Mouse (Mus musculus): ENCODE measurements around the gene Frem2. TPM values are rescaled to one million over a fixed set of nuclear protein-coding genes. Genes with fewer than 3 reads are reported as not detected.
A peak's percentile ranks its signal among the peaks of the same experiment; 100 is the strongest.

Gene Frem2
- polyA plus RNA-seq, 1 experiment from 2014 or later = 4.0 TPM

DNA sequence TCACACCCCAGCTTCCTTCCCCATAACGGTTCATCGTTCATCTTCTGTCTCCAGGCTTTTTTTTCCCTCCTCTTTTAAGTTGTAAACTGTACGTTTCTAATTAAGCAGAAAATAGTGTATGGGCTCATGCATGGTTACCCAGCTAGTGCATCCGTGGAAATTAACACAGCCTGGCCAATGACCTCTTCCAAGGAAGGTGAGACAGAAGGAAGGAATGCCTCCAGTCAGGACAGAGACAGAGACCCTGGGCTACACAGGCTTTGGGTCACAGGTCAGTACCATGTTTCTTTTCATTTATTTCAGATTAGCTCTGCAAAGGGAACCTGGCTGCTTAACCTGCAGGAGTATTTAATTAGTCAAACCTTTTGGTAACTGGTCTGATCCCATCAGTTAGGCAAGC is 57.0 kb downstream of the Frem2 start:
- no peaks in the 10 kb centered on the region for H3K36me3 ChIP-seq (replicated peaks)
- DNase-seq (ENCODE audit: extremely low spot score, low spot score) = no peak
- H3K27ac ChIP-seq = no peak overlapping the region
- peaks cover under 1% of the 10 kb centered on the region; the same call in 1 of the 2 replicates for H3K9me3 ChIP-seq
- 55% methylated on average over 4 of the region's 4 CpGs for WGBS
- no peaks in the 10 kb centered on the region for H3K27me3 ChIP-seq (ENCODE audit: poor library complexity, severe bottlenecking)
- peaks cover 32% of the 10 kb centered on the region for H3K4me1 ChIP-seq
- no peak overlapping the region for H3K4me3 ChIP-seq

DNA sequence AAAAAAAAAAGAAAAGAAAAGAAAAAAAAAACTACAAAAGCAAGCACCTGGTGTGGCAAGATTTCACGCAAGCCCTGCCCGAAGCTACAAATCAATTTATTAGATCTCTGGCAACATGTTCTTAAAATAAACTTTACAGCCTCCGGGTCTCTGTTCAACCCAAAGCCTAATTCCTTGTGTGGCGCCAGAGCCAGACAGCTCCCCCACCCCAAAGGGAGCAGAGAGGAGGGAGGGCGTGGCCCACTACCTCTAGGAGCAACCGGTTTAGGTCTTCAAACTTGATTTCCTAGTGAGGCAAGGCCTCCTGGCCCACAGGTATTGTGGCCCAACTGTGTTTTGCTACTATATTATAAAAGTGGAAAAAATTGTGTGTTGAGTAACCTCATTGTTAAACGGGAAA is 57.8 kb downstream of the Frem2 start:
- Histone ChIP-seq H3K9me3 (no peaks in the 10 kb centered on the region), H3K27ac (no peak overlapping the region), H3K27me3 (ENCODE audit: poor library complexity, severe bottlenecking) (no peaks in the 10 kb centered on the region), H3K4me3 (no peak overlapping the region), H3K4me1 (peaks cover 32% of the 10 kb centered on the region), H3K36me3 (replicated peaks) (no peaks in the 10 kb centered on the region)
- DNase-seq (ENCODE audit: extremely low spot score, low spot score) = no peak
- 35% methylated on average over 7 of the region's 7 CpGs for WGBS

GRCm38 (mm10) chr3:53598153-53598800 is 58.9 kb downstream of the Frem2 start:
- H3K27ac ChIP-seq = peak overlapping the region; percentile 53; the same call in 1 of the 2 replicates
- 4% methylated on average over 9 of the region's 9 CpGs for WGBS
- H3K4me1 ChIP-seq = peaks cover 37% of the 10 kb centered on the region
- no peaks in the 10 kb centered on the region for H3K36me3 ChIP-seq (replicated peaks)
- no peaks in the 10 kb centered on the region for H3K9me3 ChIP-seq
- no peak overlapping the region for H3K4me3 ChIP-seq
- no peak for DNase-seq (ENCODE audit: extremely low spot score, low spot score)
- H3K27me3 ChIP-seq (ENCODE audit: poor library complexity, severe bottlenecking) = no peaks in the 10 kb centered on the region

GRCm38 (mm10) chr3:53594471-53594870 is 62.7 kb downstream of the Frem2 start:
- no peaks in the 10 kb centered on the region for H3K9me3 ChIP-seq
- no peaks in the 10 kb centered on the region for H3K36me3 ChIP-seq (replicated peaks)
- H3K27ac ChIP-seq = no peak overlapping the region
- WGBS = 70% methylated on average over 4 of the region's 4 CpGs
- H3K4me1 ChIP-seq = peaks cover 44% of the 10 kb centered on the region
- peaks cover 13% of the 10 kb centered on the region for H3K27me3 ChIP-seq (ENCODE audit: poor library complexity, severe bottlenecking)
- no peak overlapping the region for H3K4me3 ChIP-seq
- DNase-seq (ENCODE audit: extremely low spot score, low spot score) = no peak

GRCm38 (mm10) chr3:53593718-53594117 is 63.4 kb downstream of the Frem2 start:
- H3K36me3 ChIP-seq (replicated peaks) = no peaks in the 10 kb centered on the region
- H3K9me3 ChIP-seq = no peaks in the 10 kb centered on the region
- H3K4me1 ChIP-seq = peaks cover 38% of the 10 kb centered on the region
- no peak overlapping the region for H3K4me3 ChIP-seq
- no peak overlapping the region for H3K27ac ChIP-seq
- DNase-seq (ENCODE audit: extremely low spot score, low spot score) = no peak
- WGBS = 10% methylated on average over 3 of the region's 3 CpGs
- H3K27me3 ChIP-seq (ENCODE audit: poor library complexity, severe bottlenecking) = peaks cover 13% of the 10 kb centered on the region

DNA sequence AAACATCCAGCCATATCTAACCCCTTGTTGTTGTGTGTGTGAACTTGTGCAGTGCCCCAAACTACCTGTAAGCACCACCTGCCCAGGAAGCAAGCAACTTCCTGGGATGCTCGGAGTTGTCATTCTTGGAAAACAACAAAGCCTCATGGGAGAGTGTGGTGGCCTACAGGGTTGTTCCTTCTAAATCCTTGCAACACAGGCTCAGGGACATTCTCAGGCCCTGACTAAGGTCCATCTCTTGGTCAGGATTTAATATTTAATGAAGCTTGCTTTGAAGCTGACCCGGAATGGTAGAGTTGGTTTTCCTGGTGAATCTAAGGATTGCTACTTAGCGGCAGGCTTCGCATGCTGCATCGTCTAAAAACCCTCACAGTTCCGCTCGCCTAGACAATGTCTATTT is 65.1 kb downstream of the Frem2 start:
- 89% methylated on average over 7 of the region's 7 CpGs for WGBS
- DNase-seq (ENCODE audit: extremely low spot score, low spot score) = no peak
- Histone ChIP-seq H3K27me3 (ENCODE audit: poor library complexity, severe bottlenecking) (peaks cover 23% of the 10 kb centered on the region), H3K4me3 (no peak overlapping the region), H3K9me3 (no peaks in the 10 kb centered on the region), H3K4me1 (peaks cover 29% of the 10 kb centered on the region), H3K27ac (no peak overlapping the region), H3K36me3 (replicated peaks) (no peaks in the 10 kb centered on the region)

DNA sequence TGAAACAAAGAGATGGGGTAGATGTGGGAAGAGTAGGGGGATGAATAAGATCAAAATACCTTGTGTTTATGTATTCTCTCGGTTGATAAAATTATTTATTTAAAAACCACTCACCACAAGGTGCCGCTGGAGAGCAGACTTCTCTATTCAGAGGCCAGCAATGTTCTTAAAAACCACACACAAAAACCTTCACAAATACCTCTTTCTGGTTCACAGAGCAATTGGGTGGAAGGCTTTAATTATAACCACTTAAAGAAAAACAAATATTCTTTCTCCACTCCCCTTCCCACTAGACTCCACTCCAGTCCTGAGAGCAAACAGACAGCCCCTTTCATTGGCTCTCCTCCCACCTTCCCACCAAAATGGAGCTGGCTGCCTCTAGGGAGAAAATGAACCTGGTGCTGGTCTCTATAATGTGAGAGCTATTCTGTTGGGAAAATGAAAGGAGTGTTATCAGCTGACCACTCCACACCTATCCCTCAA is 67.0 kb downstream of the Frem2 start:
- 1% methylated on average over 2 of the region's 2 CpGs for WGBS
- H3K9me3 ChIP-seq = no peaks in the 10 kb centered on the region
- no peak overlapping the region for H3K4me3 ChIP-seq
- DNase-seq (ENCODE audit: extremely low spot score, low spot score) = peak; percentile 51
- peaks cover 29% of the 10 kb centered on the region for H3K4me1 ChIP-seq
- peaks cover 23% of the 10 kb centered on the region for H3K27me3 ChIP-seq (ENCODE audit: poor library complexity, severe bottlenecking)
- peak overlapping the region; percentile 58; the same call in 1 of the 2 replicates for H3K27ac ChIP-seq
- H3K36me3 ChIP-seq (replicated peaks) = no peaks in the 10 kb centered on the region

DNA sequence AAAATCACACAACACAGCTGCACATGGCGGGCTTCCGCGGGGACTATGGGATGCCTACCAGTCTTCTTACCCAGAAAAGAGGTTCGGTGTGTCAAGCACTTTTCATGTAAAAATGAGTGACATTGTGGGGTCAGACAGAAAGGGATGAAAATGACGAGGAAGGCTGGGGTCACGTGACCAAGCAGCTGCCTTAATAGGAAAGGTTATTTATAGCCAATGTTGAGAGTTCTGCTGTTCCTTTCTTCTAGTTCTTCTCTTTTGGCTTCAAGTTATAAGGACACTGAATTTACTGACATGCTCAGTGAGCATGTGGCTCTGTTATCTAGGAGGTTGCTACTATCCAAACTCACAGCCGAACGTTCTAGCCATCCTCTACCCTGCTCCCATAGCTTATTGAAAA is 73.9 kb downstream of the Frem2 start:
- Histone ChIP-seq H3K27ac (no peak overlapping the region), H3K36me3 (replicated peaks) (no peaks in the 10 kb centered on the region), H3K27me3 (ENCODE audit: poor library complexity, severe bottlenecking) (peaks cover 6% of the 10 kb centered on the region; the same call in 1 of the 2 replicates), H3K4me1 (peaks cover 16% of the 10 kb centered on the region), H3K9me3 (no peaks in the 10 kb centered on the region), H3K4me3 (no peak overlapping the region)
- no peak for DNase-seq (ENCODE audit: extremely low spot score, low spot score)
- WGBS = 90% methylated on average over 8 of the region's 8 CpGs

DNA sequence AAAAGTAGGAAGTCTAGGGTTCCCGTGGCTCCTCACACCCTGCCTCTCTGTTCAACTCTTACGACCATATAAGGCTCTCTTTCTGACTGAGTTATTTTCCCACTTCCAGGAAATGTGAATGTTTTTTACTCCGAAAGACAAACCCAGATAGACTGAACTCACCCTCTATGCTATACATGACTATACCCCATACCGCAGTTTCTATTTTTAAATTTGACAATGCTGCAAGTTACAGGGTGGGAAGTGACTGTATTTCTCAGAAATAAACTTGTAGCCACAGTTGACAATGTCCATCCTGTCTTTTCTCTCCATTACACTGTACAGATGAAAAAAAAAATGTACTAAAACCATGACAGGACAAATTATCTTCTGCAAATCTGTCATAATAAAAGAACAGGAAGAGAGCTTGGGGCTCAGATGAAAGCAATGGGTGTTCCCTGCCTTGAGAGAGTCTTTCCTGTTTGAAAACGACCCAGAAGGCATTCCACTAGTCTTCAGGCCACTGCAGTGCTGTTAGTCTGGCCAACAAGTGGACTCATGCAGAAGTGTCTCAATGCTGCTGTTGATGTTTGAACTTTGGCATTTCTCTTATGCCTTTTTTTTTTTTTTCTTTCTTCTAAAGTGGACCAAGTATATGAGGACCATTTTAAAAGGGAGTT is 76.4 kb downstream of the Frem2 start:
- WGBS = 83% methylated on average over 5 of the region's 5 CpGs
- H3K27ac ChIP-seq = no peak overlapping the region
- H3K36me3 ChIP-seq (replicated peaks) = no peaks in the 10 kb centered on the region
- no peak for DNase-seq (ENCODE audit: extremely low spot score, low spot score)
- H3K4me1 ChIP-seq = peaks cover 23% of the 10 kb centered on the region
- no peak overlapping the region for H3K4me3 ChIP-seq
- no peaks in the 10 kb centered on the region for H3K9me3 ChIP-seq
- H3K27me3 ChIP-seq (ENCODE audit: poor library complexity, severe bottlenecking) = no peaks in the 10 kb centered on the region

- H3K4me3 ChIP-seq = no peak overlapping the region
- H3K27ac ChIP-seq = no peak overlapping the region
- 82% methylated on average over 10 of the region's 10 CpGs for WGBS
- H3K27me3 ChIP-seq (ENCODE audit: poor library complexity, severe bottlenecking) = no peaks in the 10 kb centered on the region
- H3K36me3 ChIP-seq (replicated peaks) = no peaks in the 10 kb centered on the region
- DNase-seq (ENCODE audit: extremely low spot score, low spot score) = no peak
- H3K9me3 ChIP-seq = no peaks in the 10 kb centered on the region
- peaks cover 23% of the 10 kb centered on the region for H3K4me1 ChIP-seq
Observed at GRCm38 (mm10) chr3:53579121-53579704, 77.9 kb downstream of the Frem2 start.

- no peaks in the 10 kb centered on the region for H3K27me3 ChIP-seq (ENCODE audit: poor library complexity, severe bottlenecking)
- no peak overlapping the region for H3K27ac ChIP-seq
- peaks cover 27% of the 10 kb centered on the region for H3K4me1 ChIP-seq
- no peaks in the 10 kb centered on the region for H3K36me3 ChIP-seq (replicated peaks)
- 48% methylated on average over 7 of the region's 7 CpGs for WGBS
- no peak for DNase-seq (ENCODE audit: extremely low spot score, low spot score)
- H3K9me3 ChIP-seq = no peaks in the 10 kb centered on the region
- H3K4me3 ChIP-seq = no peak overlapping the region
Observed at GRCm38 (mm10) chr3:53576320-53577116, 80.6 kb downstream of the Frem2 start.

DNA sequence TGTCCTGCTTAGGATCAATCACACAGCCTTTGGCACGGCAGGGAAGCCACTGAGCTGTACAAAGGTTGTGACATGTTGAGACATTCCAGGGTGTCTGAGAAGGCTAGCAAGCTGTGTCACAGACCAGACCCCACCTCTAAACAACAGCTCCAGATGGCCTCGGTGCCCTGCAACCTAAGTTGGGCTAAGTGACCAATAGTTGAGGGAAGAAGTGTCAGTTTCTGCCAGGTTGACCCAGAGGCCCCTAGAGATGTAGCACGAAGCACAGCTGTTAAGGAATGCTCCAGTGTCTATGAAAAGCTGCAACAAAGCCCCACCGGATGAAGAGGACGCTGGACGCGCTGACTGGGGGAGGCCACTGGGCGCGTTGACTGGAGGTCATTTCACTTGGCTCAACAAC is 83.0 kb downstream of the Frem2 start:
- Histone ChIP-seq H3K4me3 (no peak overlapping the region), H3K9me3 (no peaks in the 10 kb centered on the region), H3K36me3 (replicated peaks) (no peaks in the 10 kb centered on the region), H3K27me3 (ENCODE audit: poor library complexity, severe bottlenecking) (no peaks in the 10 kb centered on the region), H3K4me1 (peaks cover 25% of the 10 kb centered on the region), H3K27ac (no peak overlapping the region)
- no peak for DNase-seq (ENCODE audit: extremely low spot score, low spot score)
- 69% methylated on average over 9 of the region's 9 CpGs for WGBS
